Mouse (Mus musculus): ENCODE data around the gene Fndc3b.

The Fndc3b gene

GRCm38 (mm10) chr3:27709096-27709905 lies 1.8 kb downstream of the Fndc3b start:
- DNase-seq (ENCODE audit: low spot score in 2 of 2): no peak

DNA sequence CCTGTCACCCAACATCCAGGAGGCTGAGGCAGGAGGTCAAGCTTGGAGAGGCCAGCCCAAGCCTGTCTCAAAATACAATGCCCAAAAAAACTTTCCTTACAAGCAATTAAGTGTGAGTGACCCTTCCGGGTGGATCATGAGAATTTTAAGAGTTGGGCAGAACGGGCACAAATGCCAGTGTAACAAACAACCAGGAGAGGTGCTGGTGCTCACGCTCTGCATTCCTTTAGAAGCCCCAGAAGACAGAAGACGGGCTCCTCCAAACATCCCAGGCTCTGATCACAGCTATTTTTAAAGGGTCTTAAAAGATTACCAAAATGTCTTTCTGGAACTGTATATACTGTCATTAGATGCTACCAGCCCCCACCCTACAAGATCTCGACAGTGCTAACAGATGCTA lies 2.5 kb downstream of the Fndc3b start:
- DNase-seq (ENCODE audit: low spot score in 2 of 2): no peak

DNA sequence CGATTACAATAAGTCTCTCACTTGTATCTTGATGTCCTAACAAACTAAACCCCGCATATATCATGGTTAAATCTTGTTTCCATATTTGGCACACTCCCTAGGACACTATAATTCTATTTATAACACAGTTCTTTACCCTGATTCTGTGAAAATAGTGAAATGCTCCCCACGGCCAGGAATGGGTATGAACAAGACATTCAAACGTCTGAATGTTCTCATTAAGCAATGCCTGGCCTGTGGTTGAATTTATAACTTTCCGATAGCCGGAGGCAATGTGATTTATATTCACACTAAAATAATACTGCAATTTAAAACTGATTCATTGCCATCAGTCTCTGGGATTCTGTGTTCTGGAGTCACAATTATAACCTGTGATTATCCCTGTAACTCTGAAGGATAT lies 5.3 kb downstream of the Fndc3b start:
- no peak for DNase-seq (ENCODE audit: low spot score in 2 of 2)

DNA sequence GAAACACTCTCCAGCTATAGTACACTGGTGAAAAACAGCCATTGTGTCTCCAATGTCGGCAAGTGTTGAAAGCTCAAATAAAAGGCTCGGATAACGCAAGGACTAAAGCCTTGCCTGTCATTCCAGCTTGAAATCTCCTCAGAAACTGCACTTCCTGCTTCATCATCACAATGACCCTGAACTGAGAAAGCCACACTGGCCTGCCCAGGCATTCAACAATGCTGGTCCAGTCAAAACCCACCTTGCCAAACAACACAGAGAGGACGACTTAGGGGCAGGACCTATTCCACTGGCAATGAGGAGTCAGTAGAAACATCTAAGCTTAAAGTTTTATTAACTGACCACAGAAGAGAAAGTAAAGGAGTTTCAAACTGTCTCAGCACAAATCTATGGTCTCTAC lies 6.1 kb downstream of the Fndc3b start:
- DNase-seq (ENCODE audit: low spot score in 2 of 2): no peak

GRCm38 (mm10) chr3:27704641-27705040 lies 6.5 kb downstream of the Fndc3b start:
- no peak for DNase-seq (ENCODE audit: low spot score in 2 of 2)

DNA sequence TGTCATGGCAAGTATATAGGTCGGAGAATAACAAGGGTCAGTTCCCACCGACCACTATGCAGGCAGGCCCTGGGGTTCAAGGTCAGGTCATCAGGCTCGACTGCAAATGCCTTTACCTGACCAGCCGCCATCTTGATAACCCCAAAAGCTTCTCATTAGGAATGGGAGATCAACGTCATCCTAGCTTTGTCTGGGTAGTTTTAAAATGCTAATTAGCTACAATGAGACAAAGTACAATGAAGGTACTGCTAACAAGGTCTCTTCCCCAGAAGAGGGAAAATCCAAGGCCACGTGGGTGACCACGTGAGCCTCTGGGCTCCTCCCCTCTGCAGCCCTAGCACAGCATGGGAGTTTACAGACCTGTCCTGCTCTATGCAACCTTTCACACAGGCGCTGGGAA lies 7.6 kb downstream of the Fndc3b start:
- DNase-seq (ENCODE audit: low spot score in 2 of 2): no peak

GRCm38 (mm10) chr3:27703081-27703480 lies 8.0 kb downstream of the Fndc3b start:
- DNase-seq (ENCODE audit: low spot score in 2 of 2): no peak

DNA sequence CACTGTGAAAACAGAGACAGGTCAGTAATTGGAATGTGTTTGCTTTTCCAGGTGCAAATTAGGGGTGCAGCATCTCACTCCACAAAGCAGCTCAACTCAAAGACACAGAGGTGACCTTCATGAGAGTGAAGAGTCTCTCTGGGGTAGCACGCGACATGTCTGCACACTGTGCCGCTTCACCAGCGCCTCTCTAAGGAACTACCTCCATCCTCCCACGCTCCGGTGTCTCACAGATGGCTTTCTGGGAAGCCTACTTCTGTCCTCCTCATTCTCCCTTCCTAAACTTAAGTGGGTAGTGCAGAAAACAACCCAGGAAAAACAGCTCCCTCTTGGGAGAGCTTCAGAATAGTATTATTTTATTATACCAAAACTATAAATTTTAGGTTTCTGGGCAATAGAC lies 12.4 kb downstream of the Fndc3b start:
- DNase-seq (ENCODE audit: low spot score in 2 of 2): no peak

DNA sequence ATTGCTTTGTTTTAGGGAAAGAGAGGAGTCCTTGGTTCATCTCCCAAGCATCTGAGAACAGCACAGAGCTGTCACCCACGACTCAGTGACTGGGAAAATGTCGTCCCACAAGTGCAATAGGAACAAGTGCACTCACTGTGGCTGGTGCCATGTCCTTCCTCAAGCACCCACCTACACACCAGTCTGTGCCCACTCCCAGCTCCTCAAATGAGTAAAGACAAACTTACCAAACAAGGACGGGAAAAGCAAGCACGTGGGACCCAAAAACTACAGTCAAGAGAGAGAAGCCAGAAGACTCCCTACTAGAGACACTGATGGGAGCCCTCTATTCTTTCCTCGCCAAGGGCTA lies 14.7 kb downstream of the Fndc3b start:
- no peak for DNase-seq (ENCODE audit: low spot score in 2 of 2)

DNA sequence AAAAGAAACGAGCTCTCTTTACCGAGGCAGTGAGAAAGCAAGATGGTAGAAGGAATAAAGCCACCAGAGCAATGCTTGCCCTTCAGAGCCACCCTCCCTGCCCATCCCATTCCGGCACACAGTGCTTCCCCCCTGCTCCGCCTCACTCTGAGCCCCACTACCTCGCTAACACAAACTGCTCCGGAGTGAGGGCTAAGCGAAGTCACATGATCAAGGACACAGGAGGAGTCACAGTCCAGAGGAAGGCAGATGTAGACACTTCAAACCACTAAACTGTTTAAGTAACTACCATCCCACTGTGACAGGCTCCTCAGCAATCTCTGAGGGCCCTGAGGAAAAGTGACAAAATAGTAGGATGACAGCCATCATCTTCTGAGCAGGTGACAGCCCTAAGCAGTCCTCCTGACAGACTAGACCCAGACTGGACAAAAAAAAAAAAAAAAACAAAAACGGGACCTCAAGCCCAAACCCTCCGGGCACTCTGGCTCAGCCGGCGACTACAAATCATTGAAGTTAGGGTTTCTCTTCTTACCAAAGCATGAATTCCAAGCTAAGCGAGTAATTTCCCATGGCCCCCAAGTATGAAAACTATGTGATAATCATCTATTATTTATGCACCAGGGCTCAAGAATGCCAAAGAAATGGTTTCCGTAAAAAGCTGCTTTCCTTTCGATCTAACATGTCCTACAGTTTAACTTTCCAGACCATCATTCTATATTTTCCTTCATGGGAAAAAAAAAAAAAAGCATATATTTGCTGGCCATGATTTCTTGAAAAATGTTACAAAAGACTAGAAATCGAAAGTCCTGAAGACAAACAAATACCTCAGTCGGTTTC lies 15.3 kb downstream of the Fndc3b start:
- DNase-seq (ENCODE audit: low spot score in 2 of 2): no peak

GRCm38 (mm10) chr3:27694586-27694985 lies 16.5 kb downstream of the Fndc3b start:
- no peak for DNase-seq (ENCODE audit: low spot score in 2 of 2)

- DNase-seq (ENCODE audit: low spot score in 2 of 2): no peak
These were observed 17.0 kb downstream of the Fndc3b start for GRCm38 (mm10) chr3:27694111-27694510.

DNA sequence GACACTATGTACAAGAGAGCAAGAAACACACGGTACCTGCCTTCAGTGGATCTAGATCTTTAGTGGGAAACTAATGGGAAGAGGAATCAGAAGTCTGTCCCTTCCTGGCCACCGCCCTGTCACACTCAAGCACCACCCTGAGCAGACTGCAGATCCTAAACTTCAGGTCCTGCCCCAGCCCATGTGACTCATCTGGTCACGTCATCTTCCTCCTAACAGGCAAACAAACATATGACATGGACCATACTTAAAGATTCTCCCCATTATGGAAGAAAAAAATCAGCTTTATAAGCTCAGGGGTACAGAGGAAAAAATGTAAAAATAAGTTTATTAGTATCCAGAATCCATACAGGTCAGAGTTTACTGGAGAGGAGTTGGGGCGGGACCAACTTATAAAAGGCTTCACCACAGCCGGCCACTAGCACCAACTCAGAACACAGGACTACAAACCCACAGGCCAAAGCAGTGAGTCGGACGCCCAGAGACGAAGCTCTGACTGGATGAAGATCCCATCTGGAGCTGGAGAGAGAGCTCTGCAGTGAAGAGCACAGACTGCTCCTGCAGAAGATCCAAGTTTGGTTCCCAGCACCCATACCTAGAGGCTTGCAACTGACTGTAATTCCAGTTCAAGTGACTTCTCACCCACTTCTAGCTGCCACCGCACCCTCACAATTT lies 19.5 kb downstream of the Fndc3b start:
- DNase-seq (ENCODE audit: low spot score in 2 of 2): no peak

DNA sequence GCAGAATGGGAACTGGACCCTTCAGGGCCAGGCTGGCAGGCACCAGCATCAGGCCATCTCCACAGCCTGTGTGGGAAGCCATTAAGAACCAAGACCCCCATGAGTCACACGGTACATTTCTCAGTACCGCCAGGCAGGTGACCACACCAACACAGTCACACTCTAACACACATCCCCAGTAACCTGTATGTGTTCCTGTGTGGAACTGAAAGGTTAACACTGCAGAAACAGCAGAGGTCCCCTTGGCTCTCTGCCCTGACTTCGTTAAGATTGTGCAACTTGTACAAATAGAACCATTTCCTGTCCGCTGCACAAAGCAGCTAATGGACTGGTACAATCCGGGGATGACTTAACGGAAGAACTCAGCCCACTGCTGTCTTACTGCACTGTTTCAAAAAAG lies 21.1 kb downstream of the Fndc3b start:
- DNase-seq (ENCODE audit: low spot score in 2 of 2): no peak

- no peak for DNase-seq (ENCODE audit: low spot score in 2 of 2)
These were observed 21.8 kb downstream of the Fndc3b start for GRCm38 (mm10) chr3:27689149-27689865.

- DNase-seq (ENCODE audit: low spot score in 2 of 2): no peak
These were observed 24.2 kb downstream of the Fndc3b start for GRCm38 (mm10) chr3:27686732-27687491.

DNA sequence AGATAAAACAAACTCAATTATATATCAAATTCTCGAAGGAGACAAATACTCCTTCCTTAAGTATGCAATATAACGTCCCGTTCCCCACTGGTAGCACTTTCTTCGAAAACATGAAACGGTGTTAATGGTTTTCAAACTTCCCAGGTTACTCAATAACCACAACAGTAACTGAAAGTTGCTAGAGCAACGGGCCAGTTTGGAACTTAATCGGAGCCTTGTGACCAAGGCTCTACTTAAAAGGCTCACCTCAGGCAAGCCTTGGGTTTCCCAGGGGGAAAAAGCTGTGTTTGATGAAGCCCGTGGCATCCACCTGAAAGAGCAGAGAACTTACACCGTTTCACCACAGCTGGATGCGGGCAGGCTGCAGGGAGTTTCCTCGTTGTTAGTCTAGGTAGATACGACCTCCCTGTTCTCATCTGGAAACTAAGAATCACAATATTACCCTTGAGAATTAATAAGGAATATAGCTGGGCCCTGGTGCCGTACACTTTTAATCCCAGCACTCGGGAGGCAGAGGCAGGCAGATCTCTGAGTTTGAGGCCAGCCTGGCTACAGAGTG lies 25.4 kb downstream of the Fndc3b start:
- DNase-seq (ENCODE audit: low spot score in 2 of 2): no peak

GRCm38 (mm10) chr3:27685134-27685533 lies 26.0 kb downstream of the Fndc3b start:
- DNase-seq (ENCODE audit: low spot score in 2 of 2): no peak

- no peak for DNase-seq (ENCODE audit: low spot score in 2 of 2)
These were observed 27.7 kb downstream of the Fndc3b start for GRCm38 (mm10) chr3:27683374-27683773.

- DNase-seq (ENCODE audit: low spot score in 2 of 2): no peak
These were observed 33.5 kb downstream of the Fndc3b start for GRCm38 (mm10) chr3:27677574-27677973.

DNA sequence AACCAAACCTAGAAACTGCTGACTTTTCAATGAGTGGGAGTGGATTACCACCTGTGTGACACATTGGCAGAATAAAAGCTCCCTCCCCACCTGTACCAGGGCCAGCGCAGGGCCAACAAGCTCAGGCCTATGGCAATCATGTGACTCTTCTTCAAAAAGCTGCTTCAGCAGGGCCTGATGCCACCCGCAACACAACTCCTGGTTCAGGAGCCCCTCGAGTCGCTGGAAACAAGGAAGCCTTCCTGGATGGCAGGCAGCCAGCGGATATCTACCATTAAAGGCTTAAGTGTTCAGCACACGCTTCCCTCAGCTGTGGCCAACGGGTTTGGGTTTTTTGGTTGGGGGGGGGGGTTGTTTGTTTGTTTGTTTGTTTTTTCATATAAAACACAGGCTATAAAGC lies 37.4 kb downstream of the Fndc3b start:
- DNase-seq (ENCODE audit: low spot score in 2 of 2): no peak

Data from frontal cortex, postnatal 14 days (tissue).